Mouse (Mus musculus) forebrain, embryonic 14.5 days (tissue): ENCODE measurements around the gene Grik2. TPM values are rescaled to one million over a fixed set of nuclear protein-coding genes. Genes with fewer than 3 reads are reported as not detected.

Experiments
- ATAC-seq: fragments of 200-750 bp; cut with Nextera tagmentation; 2 replicates; pipeline ENCODE4 v1.8.0; 2017; ENCODE audit warnings: mild to moderate bottlenecking, moderate library complexity
- DNase-seq: peaks from one replicate; pipeline ENCODE4 v3.0.0-alpha.2; 2015; ENCODE audit warnings: low spot score
- H3K27ac ChIP-seq: fragments of 300-500 bp; sonication (generic); 2 replicates; pipeline ENCODE4 v1.5.1; 2014; ENCODE audit warnings: low read depth, mild to moderate bottlenecking, control low read depth, low read length, moderate library complexity
- H3K27me3 ChIP-seq: fragments of 300-500 bp; sonication (generic); replicated peaks from 2 replicates; pipeline ENCODE4 v1.6.1; 2014; ENCODE audit warnings: low read length, control low read depth, mixed read lengths; ENCODE audit not compliant: control insufficient read depth, insufficient read depth
- H3K36me3 ChIP-seq: fragments of 300-500 bp; sonication (generic); 2 replicates; pipeline ENCODE4 v1.6.1; 2014; ENCODE audit warnings: low read length, control low read depth; ENCODE audit not compliant: control insufficient read depth, insufficient read depth
- H3K4me1 ChIP-seq: fragments of 300-500 bp; sonication (generic); 2 replicates; pipeline ENCODE4 v1.6.1; 2014; ENCODE audit warnings: antibody characterized with exemption, low read length, control low read depth; ENCODE audit not compliant: control insufficient read depth, insufficient read depth
- H3K4me2 ChIP-seq: fragments of 300-500 bp; sonication (generic); 2 replicates; pipeline ENCODE4 v1.6.1; 2014; ENCODE audit warnings: mild to moderate bottlenecking, control low read depth, low read length
- H3K4me3 ChIP-seq: fragments of 300-500 bp; sonication (generic); 2 replicates; pipeline ENCODE4 v1.5.1; 2014; ENCODE audit warnings: low read depth, low read length, control low read depth
- H3K9ac ChIP-seq: fragments of 300-500 bp; sonication (generic); 2 replicates; pipeline ENCODE4 v1.6.1; 2014; ENCODE audit warnings: mild to moderate bottlenecking, low read length, control low read depth, moderate library complexity
- H3K9me3 ChIP-seq: fragments of 300-500 bp; sonication (generic); replicated peaks from 2 replicates; pipeline ENCODE4 v1.6.1; 2016; ENCODE audit warnings: low read length, control low read depth, mixed read lengths; ENCODE audit not compliant: control insufficient read depth
- WGBS: fragments of 180-500 bp; shearing (Covaris S2); extraction: QIAGEN DNeasy Blood & Tissue Kit; methylation state at CpG from one replicate; pipeline ENCODE4 v1.1.7; 2014; 5-methylcytosine and 5-hydroxymethylcytosine counted together
- polyA plus RNA-seq: library from polyadenylated mRNA; unstranded; fragments of >200 nt; fragmentation: Nextera tagmentation; extraction: Ambion mirVana; gene quantifications from 2 replicates; pipeline ENCODE4 v1.2.1, GENCODE M21; 2014

Grik2 gene
- polyA plus RNA-seq, 1 experiment from 2014 or later = 32.8 TPM

DNA sequence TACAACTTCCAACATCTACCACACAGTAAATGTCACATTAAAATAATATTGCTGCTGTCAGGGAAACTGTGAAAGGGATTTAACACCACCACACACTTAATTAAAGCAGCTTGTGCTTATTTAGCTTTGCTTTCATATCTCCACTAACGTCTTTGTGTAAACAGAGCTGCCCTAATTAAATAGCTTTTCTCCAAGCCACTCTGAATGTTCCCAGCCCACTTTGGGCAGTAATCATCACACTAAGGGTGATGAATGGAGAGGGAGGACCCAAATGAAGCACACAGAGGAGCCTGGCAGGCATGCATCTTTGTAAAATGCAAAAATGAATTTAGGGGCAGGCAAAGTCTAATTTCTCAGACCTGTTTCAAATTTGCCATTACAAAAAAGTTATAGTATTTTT is 657.3 kb downstream of the Grik2 start:
- Histone ChIP-seq H3K27me3 (no peaks in the 10 kb centered on the region), H3K4me1 (peaks cover 7% of the 10 kb centered on the region), H3K9ac (no peak overlapping the region), H3K36me3 (no peaks in the 10 kb centered on the region), H3K27ac (no peak overlapping the region), H3K9me3 (no peaks in the 10 kb centered on the region), H3K4me3 (no peak overlapping the region), H3K4me2 (no peak overlapping the region)
- ATAC-seq (peak; percentile 81), DNase-seq (peak; percentile 67)
- WGBS = 0% methylated on average over 1 of the region's 1 CpGs

DNA sequence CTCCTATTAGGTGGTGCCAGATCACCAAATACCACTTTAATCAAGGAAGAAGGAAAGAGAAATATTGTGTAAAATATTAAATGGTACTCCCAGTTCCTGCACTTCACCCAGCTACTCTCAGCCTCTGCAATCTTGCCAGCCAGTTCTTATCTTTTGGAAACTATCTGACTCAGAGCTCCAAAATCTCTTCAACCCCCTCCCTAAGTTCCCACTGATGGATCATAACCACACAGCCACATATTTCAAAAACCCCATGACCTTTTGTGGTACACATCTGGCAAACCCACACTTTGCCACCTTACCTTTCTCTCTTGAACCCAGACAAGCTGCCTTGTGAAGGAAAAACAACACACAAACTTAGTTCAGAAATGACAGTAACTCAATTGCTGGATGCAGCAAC is 738.2 kb downstream of the Grik2 start:
- Histone ChIP-seq H3K36me3 (no peaks in the 10 kb centered on the region), H3K4me1 (no peaks in the 10 kb centered on the region), H3K9ac (no peak overlapping the region), H3K27me3 (no peaks in the 10 kb centered on the region), H3K9me3 (no peaks in the 10 kb centered on the region), H3K4me3 (no peak overlapping the region), H3K4me2 (no peak overlapping the region), H3K27ac (no peak overlapping the region)
- DNase-seq (no peak), ATAC-seq (no peak)

DNA sequence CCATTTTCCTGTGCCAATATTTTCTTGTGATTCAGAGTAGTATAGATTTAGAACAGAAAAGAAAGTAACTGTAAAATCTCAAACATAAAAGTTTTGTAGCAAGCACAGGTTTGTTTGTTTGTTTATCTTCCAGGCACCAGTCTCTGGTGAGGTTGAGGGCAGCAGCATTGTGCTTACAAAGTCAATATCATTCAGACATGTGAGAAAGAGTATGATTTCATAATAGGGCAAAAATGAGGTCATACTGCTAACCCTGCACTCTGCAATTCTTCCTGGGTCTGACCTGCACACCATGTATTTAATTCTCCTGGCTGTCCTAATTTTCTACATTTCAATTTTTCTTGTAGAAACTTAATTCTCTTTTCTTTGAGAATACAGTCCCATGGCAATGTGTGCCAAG is 739.2 kb downstream of the Grik2 start:
- Histone ChIP-seq H3K36me3 (no peaks in the 10 kb centered on the region), H3K4me1 (no peaks in the 10 kb centered on the region), H3K9me3 (no peaks in the 10 kb centered on the region), H3K4me2 (no peak overlapping the region), H3K27ac (no peak overlapping the region), H3K27me3 (no peaks in the 10 kb centered on the region), H3K9ac (no peak overlapping the region), H3K4me3 (no peak overlapping the region)
- ATAC-seq (no peak), DNase-seq (no peak)
